Mouse (Mus musculus) ES-Bruce4 (cell line): Measurements from ENCODE around the gene Rab23. TPM values are rescaled to one million over a fixed set of nuclear protein-coding genes. Genes with fewer than 3 reads are reported as not detected.

Experiments used
- H3K27ac ChIP-seq: 2 replicates; pipeline ENCODE4 v1.5.1; 2012; ENCODE audit warnings: low read length, inconsistent platforms; ENCODE audit not compliant: insufficient read depth
- H3K27me3 ChIP-seq: 2 replicates; pipeline ENCODE4 v1.6.1; 2012; ENCODE audit warnings: mild to moderate bottlenecking, low read length, inconsistent platforms; ENCODE audit not compliant: control insufficient read depth, poor library complexity, insufficient read depth, severe bottlenecking
- H3K36me3 ChIP-seq: 2 replicates; pipeline ENCODE4 v1.6.1; 2012; ENCODE audit warnings: inconsistent platforms, mild to moderate bottlenecking, low read length, moderate library complexity; ENCODE audit not compliant: control insufficient read depth, poor library complexity, insufficient read depth, severe bottlenecking
- H3K4me1 ChIP-seq: one replicate; pipeline ENCODE4 v1.8.1; 2011; ENCODE audit warnings: low read length; ENCODE audit not compliant: control insufficient read depth, insufficient read depth
- H3K4me3 ChIP-seq: 2 replicates; pipeline ENCODE4 v1.5.1; 2011; ENCODE audit warnings: low read depth, mild to moderate bottlenecking, low read length
- H3K9ac ChIP-seq: 2 replicates; pipeline ENCODE4 v1.6.1; 2012; ENCODE audit warnings: low read depth, mild to moderate bottlenecking, inconsistent platforms; ENCODE audit not compliant: poor library complexity, severe bottlenecking
- H3K9me3 ChIP-seq: replicated peaks from 2 replicates; pipeline ENCODE4 v1.6.1; 2012; ENCODE audit warnings: mild to moderate bottlenecking, low read length, inconsistent platforms; ENCODE audit not compliant: control insufficient read depth, poor library complexity, insufficient read depth, severe bottlenecking
- CTCF ChIP-seq: IDR thresholded peaks from one replicate; pipeline ENCODE4 v1.8.1; 2011; ENCODE audit warnings: low read depth, low read length
- EP300 ChIP-seq: IDR thresholded peaks from 2 replicates; pipeline ENCODE4 v1.6.1; 2011; ENCODE audit warnings: low read depth, low read length; ENCODE audit not compliant: insufficient read depth
- POLR2A ChIP-seq: IDR thresholded peaks from one replicate; pipeline ENCODE4 v1.8.1; 2011; ENCODE audit warnings: low read length; ENCODE audit not compliant: insufficient read depth
- polyA plus RNA-seq: library from polyadenylated mRNA; stranded (reverse); fragments of >200 nt; gene quantifications from 2 replicates; pipeline ENCODE4 v1.2.4, GENCODE M21; 2011; ENCODE audit warnings: low read depth; ENCODE audit not compliant: missing spikeins, insufficient read depth, insufficient read length

The Rab23 gene
- polyA plus RNA-seq, 1 experiment, result 43.6 TPM

DNA sequence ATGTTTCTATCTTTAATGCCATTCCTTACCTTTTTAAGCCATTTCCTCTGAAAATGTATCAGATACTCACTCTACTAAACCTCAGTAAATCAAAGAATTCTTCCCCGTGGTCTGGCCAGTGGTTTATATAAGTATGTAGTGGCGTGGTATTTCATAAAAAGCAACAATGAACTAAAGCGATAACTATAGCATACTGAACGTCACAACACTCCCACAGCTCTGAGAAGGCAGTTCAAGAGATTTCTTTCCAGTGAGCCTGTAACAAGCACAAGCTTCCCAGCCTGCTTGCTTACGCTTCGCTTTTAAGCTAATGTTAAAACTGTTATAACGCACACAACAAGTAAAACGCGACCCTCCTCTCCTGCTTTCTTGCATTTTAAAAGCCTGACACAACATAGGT lies 52.4 kb downstream of the Rab23 start:
- Histone ChIP-seq H3K27me3 (no peaks in the 10 kb centered on the region), H3K27ac (no peak overlapping the region), H3K4me3 (no peak overlapping the region), H3K9me3 (no peaks in the 10 kb centered on the region), H3K36me3 (peaks cover 26% of the 10 kb centered on the region), H3K9ac (no peak overlapping the region), H3K4me1 (no peaks in the 10 kb centered on the region)
- TF ChIP-seq EP300 (no peak), CTCF (no peak), POLR2A (no peak)

DNA sequence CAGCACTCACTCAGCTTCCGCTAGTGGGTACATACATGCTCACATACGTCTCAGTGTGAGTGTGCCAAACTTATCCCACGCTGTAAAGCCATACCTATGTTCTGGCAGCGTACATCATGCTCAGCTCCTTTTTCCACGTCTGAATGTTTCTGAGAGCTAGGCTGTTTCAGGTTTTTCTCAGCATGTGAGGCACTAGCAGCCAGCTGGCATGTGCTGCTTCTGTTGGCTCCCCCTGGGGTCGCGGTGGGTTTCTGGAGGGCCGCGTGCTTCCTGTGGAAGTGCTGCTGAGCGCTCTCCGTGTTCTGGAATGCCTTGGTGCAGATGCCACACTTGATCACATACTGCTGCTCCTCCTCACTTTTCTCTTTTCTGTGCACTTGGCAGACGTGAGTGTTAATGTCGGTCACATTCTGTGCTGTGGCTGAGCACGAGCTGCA lies 56.5 kb downstream of the Rab23 start:
- TF ChIP-seq CTCF (no peak), POLR2A (no peak), EP300 (no peak)
- Histone ChIP-seq H3K36me3 (peaks cover 20% of the 10 kb centered on the region), H3K4me1 (no peaks in the 10 kb centered on the region), H3K4me3 (no peak overlapping the region), H3K27ac (no peak overlapping the region), H3K27me3 (no peaks in the 10 kb centered on the region), H3K9me3 (no peaks in the 10 kb centered on the region), H3K9ac (no peak overlapping the region)

DNA sequence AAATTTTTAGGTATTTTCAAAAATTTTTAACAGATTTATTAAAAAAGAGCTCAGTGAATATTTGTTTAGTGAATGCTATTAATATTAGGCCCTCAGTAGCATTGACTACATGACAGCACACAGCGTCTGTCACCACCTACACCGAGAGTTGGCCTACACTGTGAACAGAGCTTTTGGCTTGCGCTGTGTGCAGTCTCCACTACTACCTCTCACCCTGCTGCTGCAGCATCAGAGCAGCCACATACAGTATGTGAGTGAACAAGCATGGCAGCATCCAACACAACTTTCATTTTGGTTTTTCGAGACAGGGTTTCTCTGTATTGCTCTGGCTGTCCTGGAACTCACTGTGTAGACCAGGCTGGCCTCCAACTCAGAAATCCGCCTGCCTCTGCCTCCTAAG lies 64.9 kb downstream of the Rab23 start:
- Histone ChIP-seq H3K9ac (no peak overlapping the region), H3K4me3 (no peak overlapping the region), H3K9me3 (no peaks in the 10 kb centered on the region), H3K27me3 (no peaks in the 10 kb centered on the region), H3K27ac (no peak overlapping the region), H3K36me3 (no peaks in the 10 kb centered on the region), H3K4me1 (no peaks in the 10 kb centered on the region)
- TF ChIP-seq EP300 (no peak), CTCF (no peak), POLR2A (no peak)

DNA sequence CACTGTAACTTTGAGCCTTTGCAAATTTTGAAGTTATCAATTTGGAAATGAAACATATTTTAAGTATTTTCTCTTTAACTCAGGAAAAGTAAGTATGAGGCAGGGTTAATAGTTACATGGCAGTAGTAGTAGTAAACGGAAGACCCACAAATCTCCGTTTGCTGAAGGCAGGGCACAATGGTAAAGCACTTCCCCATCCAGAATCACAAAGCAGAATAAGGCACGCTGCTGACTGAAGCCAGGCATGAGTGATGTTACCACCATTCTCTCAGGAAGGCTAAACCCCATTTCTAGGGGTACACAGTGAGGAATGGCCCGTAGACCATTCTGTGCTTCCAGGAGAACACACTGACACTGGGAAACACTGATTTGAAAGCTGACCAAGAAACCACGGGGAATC lies 68.4 kb downstream of the Rab23 start:
- H3K4me3 ChIP-seq, result no peak overlapping the region
- H3K9me3 ChIP-seq, result no peaks in the 10 kb centered on the region
- no peak overlapping the region for H3K9ac ChIP-seq
- H3K27ac ChIP-seq, result no peak overlapping the region
- TF ChIP-seq CTCF, result no peak
- TF ChIP-seq POLR2A, result no peak
- no peak for TF ChIP-seq EP300
- no peaks in the 10 kb centered on the region for H3K4me1 ChIP-seq
- no peaks in the 10 kb centered on the region for H3K27me3 ChIP-seq
- no peaks in the 10 kb centered on the region for H3K36me3 ChIP-seq

DNA sequence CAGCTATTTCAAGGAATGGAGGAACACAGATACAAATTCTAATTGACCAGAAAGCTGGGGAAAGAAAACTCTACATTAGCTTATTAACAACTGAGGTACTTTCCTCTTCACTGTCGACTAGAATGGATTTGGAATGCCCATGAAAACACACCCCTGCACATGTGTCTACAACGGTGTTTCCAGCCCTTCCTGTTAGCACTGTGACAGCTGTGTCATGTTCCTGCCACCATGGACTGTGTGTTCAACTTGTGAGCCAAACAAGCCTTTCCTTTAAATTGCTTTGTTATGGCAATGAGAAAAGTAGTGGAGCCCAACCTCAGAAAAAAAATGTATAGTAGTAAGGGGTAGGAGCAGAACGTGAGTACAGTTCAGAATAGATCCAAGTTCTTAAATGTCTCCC lies 68.8 kb downstream of the Rab23 start:
- Histone ChIP-seq H3K27me3 (no peaks in the 10 kb centered on the region), H3K4me1 (no peaks in the 10 kb centered on the region), H3K9ac (no peak overlapping the region), H3K27ac (no peak overlapping the region), H3K9me3 (no peaks in the 10 kb centered on the region), H3K4me3 (no peak overlapping the region), H3K36me3 (no peaks in the 10 kb centered on the region)
- TF ChIP-seq EP300 (no peak), CTCF (no peak), POLR2A (no peak)

Other genes starting within 250 kb of the Rab23 start
- 38.4 and 39.3 TPM in 2 replicates for gene Prim2, start 50.1 kb upstream of the Rab23 start, polyA plus RNA-seq
- gene Bag2, start 37.9 kb downstream of the Rab23 start, polyA plus RNA-seq, result 14.6 and 17.1 TPM in 2 replicates
- gene Zfp451, start 94.7 kb downstream of the Rab23 start, polyA plus RNA-seq, result 72.4 and 73.2 TPM in 2 replicates
- 5.4 and 6.9 TPM in 2 replicates for gene Bend6, start 187.9 kb downstream of the Rab23 start, polyA plus RNA-seq
- 287 and 296 TPM in 2 replicates for gene Dst, start 188.3 kb downstream of the Rab23 start, polyA plus RNA-seq